ENCODE assay signal across 13 mouse cellular contexts in the genomic region with DNA sequence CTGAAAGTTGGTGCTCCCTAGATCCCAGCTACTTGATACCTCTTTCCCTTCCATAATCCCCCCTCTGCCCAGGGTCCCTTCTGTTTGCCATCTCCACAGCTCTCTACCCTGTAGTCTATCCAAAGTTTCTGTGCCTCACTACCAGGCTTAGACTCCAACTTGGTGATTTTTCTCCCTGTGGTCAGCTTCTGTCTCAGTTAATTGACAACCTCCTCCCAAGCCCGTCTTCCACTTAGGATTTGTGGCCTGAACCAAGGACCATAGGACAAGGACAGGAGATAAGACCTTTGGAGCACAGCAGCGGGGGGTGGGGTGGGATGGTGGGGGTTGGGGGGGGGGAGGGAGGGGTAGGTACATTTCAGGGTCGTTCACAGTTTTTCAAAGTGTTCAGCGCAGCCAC.
"Had no signal": no experiment of that assay in that cellular context is flagged by ENCODE, and none has a peak within 500 bp of the region (broad histone marks: within the 10 kb centered on the region; RNA-seq: fewer than 3 reads in every experiment).

No protein-coding gene starts in this region.

- DNase-seq: gastrocnemius, adult 2 months; gastrocnemius, postnatal 10 days; gastrocnemius, postnatal 25 days; heart, adult 18-20 months; heart, postnatal 10 days; heart, postnatal 4 days; kidney, adult 18-20 months; kidney, adult 8-10 months; kidney, postnatal 10 days; kidney, postnatal 25 days; kidney, postnatal 4 days; liver; liver, embryonic 13.5 days had no signal
